Mouse (Mus musculus) heart, embryonic 16.5 days (tissue): ENCODE measurements at regions not wholly inside any gene's neighbourhood (a gene's known extent, or its start where the extent isn't known, plus 50 kb on each side); places are given as distances from the start of the nearest gene placed in this dataset.

ENCODE experiments used
- ATAC-seq: fragments of 200-750 bp; cut with Nextera tagmentation; replicated peaks from 2 replicates; pipeline ENCODE4 v1.8.0; 2017; ENCODE audit warnings: moderate number of reproducible peaks; ENCODE audit not compliant: insufficient read depth, low FRiP score; ENCODE audit errors: extremely low read depth
- H3K27ac ChIP-seq: fragments of 300-500 bp; sonication (generic); 2 replicates; pipeline ENCODE4 v1.5.1; 2014; ENCODE audit warnings: mild to moderate bottlenecking, low read length, control low read depth, moderate library complexity
- H3K27me3 ChIP-seq: fragments of 300-500 bp; sonication (generic); 2 replicates; pipeline ENCODE4 v1.6.1; 2014; ENCODE audit warnings: low read length, mixed read lengths; ENCODE audit not compliant: control insufficient read depth, insufficient read depth
- H3K36me3 ChIP-seq: fragments of 300-500 bp; sonication (generic); 2 replicates; pipeline ENCODE4 v1.6.1; 2014; ENCODE audit not compliant: control insufficient read depth, insufficient read depth
- H3K4me1 ChIP-seq: fragments of 300-500 bp; sonication (generic); 2 replicates; pipeline ENCODE4 v1.6.1; 2014; ENCODE audit warnings: low read length, mixed read lengths; ENCODE audit not compliant: control insufficient read depth, insufficient read depth
- H3K4me2 ChIP-seq: fragments of 300-500 bp; sonication (generic); 2 replicates; pipeline ENCODE4 v1.6.1; 2014; ENCODE audit warnings: low read depth, mild to moderate bottlenecking, control low read depth, low read length
- H3K4me3 ChIP-seq: fragments of 300-500 bp; sonication (generic); 2 replicates; pipeline ENCODE4 v1.5.1; 2014; ENCODE audit warnings: mild to moderate bottlenecking, control low read depth, low read length
- H3K9ac ChIP-seq: fragments of 300-500 bp; sonication (generic); 2 replicates; pipeline ENCODE4 v1.6.1; 2014; ENCODE audit warnings: low read length, control low read depth
- H3K9me3 ChIP-seq: fragments of 300-500 bp; sonication (generic); replicated peaks from 2 replicates; pipeline ENCODE4 v1.6.1; 2016; ENCODE audit warnings: low read length; ENCODE audit not compliant: control insufficient read depth
- WGBS: fragments of 180-500 bp; shearing (Covaris S2); extraction: QIAGEN DNeasy Blood & Tissue Kit; methylation state at CpG from one replicate; pipeline ENCODE4 v1.1.7; 2014; 5-methylcytosine and 5-hydroxymethylcytosine counted together

DNA sequence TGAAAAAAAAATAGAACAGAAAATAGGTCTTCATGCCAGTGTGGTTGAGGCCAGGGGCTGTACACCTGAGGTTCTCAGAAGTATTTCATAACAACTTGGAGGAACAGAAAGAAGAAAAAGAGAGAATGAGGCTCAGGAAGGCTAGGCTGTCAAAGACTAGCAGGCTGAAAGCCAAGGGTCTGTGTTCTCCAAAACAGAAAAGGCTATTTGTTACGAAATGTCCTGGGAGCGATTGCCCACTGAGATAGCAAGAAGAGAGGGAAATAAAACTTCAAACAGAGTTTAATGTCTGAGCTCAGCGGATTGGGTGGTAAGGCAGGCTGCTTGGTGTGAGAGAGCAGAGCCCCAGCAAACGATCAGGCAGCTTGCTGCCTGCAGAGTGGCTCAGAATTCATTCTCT, 97.6 kb upstream of the Ldah start:
- 63% methylated on average over 4 of the region's 4 CpGs for WGBS

DNA sequence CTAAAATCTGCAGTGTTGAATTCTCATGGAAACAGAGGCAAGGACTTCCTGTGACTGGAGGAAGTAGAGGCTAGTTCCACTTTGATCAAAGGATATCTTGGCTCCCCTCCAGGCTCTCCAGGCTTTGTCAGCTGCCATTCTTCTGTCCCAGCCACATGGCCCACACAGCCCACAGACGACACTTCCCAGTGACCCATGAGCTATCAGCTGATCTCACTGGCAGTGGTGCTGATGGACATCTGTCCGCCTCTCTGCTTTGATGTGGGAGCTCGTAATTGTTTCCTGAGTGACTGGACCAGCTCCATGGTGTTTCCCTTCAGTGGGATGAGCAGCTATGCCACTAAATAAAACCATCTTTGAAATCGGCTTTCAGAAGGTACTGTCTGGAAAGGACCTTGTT, 96.4 kb upstream of the Ldah start:
- Histone ChIP-seq H3K9me3 (no peaks in the 10 kb centered on the region), H3K36me3 (no peaks in the 10 kb centered on the region), H3K27ac (no peak overlapping the region), H3K4me3 (no peak overlapping the region), H3K4me2 (no peak overlapping the region), H3K27me3 (no peaks in the 10 kb centered on the region), H3K9ac (no peak overlapping the region), H3K4me1 (no peaks in the 10 kb centered on the region)
- WGBS: 38% methylated on average over 4 of the region's 4 CpGs
- no peak for ATAC-seq

More for the DNA sequence above, 97.6 kb upstream of the Ldah start:
- no peaks in the 10 kb centered on the region for H3K9me3 ChIP-seq
- H3K27me3 ChIP-seq: no peaks in the 10 kb centered on the region
- H3K9ac ChIP-seq: no peak overlapping the region
- H3K4me2 ChIP-seq: no peak overlapping the region
- no peaks in the 10 kb centered on the region for H3K4me1 ChIP-seq
- ATAC-seq: no peak
- H3K4me3 ChIP-seq: no peak overlapping the region
- H3K36me3 ChIP-seq: no peaks in the 10 kb centered on the region
- no peak overlapping the region for H3K27ac ChIP-seq

DNA sequence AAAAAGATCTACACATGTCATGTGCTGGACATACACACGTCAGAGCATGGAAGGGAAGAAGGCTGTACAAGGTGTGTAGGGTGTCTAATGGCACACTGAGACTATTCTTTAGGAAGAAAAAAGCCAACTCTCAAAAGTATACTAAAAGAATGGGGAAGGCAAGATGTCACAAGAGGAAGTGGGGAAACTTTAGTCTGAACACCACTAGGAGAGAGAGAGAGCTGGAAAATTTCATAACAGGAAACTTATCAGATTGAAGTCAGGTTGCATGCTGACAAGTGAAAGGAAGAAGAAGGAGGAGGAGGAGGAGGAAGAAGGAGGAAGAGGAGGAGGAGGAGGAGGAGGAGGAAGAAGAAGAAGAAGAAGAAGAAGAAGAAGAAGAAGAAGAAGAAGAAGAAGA, 52.3 kb upstream of the Ldah start:
- no peaks in the 10 kb centered on the region for H3K9me3 ChIP-seq
- no peak overlapping the region for H3K9ac ChIP-seq
- H3K4me3 ChIP-seq: no peak overlapping the region
- no peaks in the 10 kb centered on the region for H3K27me3 ChIP-seq
- no peaks in the 10 kb centered on the region for H3K4me1 ChIP-seq
- 44% methylated on average over 1 of the region's 1 CpGs for WGBS
- H3K36me3 ChIP-seq: no peaks in the 10 kb centered on the region
- ATAC-seq: no peak
- no peak overlapping the region for H3K27ac ChIP-seq
- no peak overlapping the region for H3K4me2 ChIP-seq
